Mouse (Mus musculus) intestine, embryonic 14.5 days (tissue): ENCODE measurements around the gene Timp1. TPM values are rescaled to one million over a fixed set of nuclear protein-coding genes. Genes with fewer than 3 reads are reported as not detected.

Source experiments
- ATAC-seq: fragments of 200-750 bp; cut with Nextera tagmentation; replicated peaks from 2 replicates; pipeline ENCODE4 v1.8.0; 2017; ENCODE audit warnings: low read depth, moderate number of reproducible peaks, moderate TSS enrichment, moderate library complexity; ENCODE audit not compliant: low FRiP score, low TSS enrichment
- DNase-seq: peaks from one replicate; pipeline ENCODE4 v3.0.0-alpha.2; 2018; ENCODE audit warnings: low spot score
- H3K27ac ChIP-seq: fragments of 300-500 bp; sonication (generic); 2 replicates; pipeline ENCODE4 v1.5.1; 2014; ENCODE audit warnings: low read depth, mild to moderate bottlenecking, control low read depth
- H3K27me3 ChIP-seq: fragments of 300-500 bp; sonication (generic); replicated peaks from 2 replicates; pipeline ENCODE4 v1.6.1; 2014; ENCODE audit warnings: low read length, control low read depth; ENCODE audit not compliant: control insufficient read depth, insufficient read depth
- H3K36me3 ChIP-seq: fragments of 300-500 bp; sonication (generic); 2 replicates; pipeline ENCODE4 v1.6.1; 2014; ENCODE audit warnings: low read length, control low read depth; ENCODE audit not compliant: control insufficient read depth, insufficient read depth
- H3K4me1 ChIP-seq: fragments of 300-500 bp; sonication (generic); replicated peaks from 2 replicates; pipeline ENCODE4 v1.6.1; 2014; ENCODE audit warnings: low read length, control low read depth, mixed read lengths; ENCODE audit not compliant: control insufficient read depth, insufficient read depth
- H3K4me2 ChIP-seq: fragments of 300-500 bp; sonication (generic); 2 replicates; pipeline ENCODE4 v1.6.1; 2014; ENCODE audit warnings: low read length
- H3K4me3 ChIP-seq: fragments of 300-500 bp; sonication (generic); 2 replicates; pipeline ENCODE4 v1.5.1; 2014; ENCODE audit warnings: low read depth, low read length, control low read depth, mixed read lengths
- H3K9ac ChIP-seq: fragments of 300-500 bp; sonication (generic); 2 replicates; pipeline ENCODE4 v1.6.1; 2014; ENCODE audit warnings: mild to moderate bottlenecking, low read length
- H3K9me3 ChIP-seq: fragments of 300-500 bp; sonication (generic); 2 replicates; pipeline ENCODE4 v1.6.1; 2016; ENCODE audit warnings: low read length, control low read depth; ENCODE audit not compliant: control insufficient read depth
- WGBS: fragments of 180-500 bp; shearing (Covaris S2); extraction: QIAGEN DNeasy Blood & Tissue Kit; methylation state at CpG from one replicate; pipeline ENCODE4 v1.1.7; 2014; 5-methylcytosine and 5-hydroxymethylcytosine counted together
- polyA plus RNA-seq: library from polyadenylated mRNA; unstranded; fragments of >200 nt; fragmentation: Nextera tagmentation; extraction: Ambion mirVana; gene quantifications from 2 replicates; pipeline ENCODE4 v1.2.1, GENCODE M21; 2014

Gene Timp1
- polyA plus RNA-seq, 1 experiment from 2014 or later, result 34.9 TPM

DNA sequence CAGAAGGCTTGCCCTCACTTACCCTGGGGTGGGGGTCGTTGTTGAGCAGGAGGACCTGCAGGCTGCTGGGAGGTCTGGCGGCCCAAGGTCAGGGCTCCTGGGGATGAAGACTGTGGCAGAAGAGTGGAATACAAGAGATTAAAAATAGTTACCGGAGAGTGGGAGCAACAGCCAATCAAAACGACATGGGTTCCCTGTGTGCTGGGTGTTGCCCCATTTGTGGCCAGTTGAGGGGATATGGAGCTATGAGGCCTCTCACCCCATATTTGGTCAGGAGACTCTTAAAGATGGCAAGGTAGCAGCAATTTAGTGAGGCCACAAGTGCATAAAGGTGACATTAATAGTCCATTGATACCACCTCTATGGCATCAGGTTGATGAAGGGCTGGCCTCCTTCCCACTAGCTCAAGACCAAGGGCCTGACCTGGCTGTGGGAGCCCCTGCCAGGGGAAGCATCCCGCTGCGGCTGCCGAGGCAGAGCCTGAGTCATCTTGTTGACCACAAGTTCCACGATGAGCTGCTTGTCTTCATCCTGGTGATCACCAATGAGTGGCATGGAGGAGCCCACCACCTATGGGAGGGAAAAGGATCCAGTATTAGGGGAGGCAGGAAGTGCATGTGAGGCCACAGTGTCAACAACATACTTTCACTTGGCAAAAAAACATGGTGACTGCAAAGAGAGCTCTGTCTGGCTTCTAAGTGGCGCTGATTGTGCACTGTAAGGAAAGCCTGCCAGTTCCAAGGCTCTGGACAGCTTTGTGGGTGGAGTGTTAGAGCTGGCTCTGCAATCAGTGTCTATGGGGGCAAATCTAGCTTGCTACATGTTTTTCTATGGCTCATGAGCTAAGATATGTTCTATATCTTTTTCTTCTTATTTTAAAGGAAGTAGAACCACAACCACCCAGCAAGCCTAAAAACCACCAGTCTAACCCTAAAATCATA lies 6.5 kb upstream of the Timp1 start:
- WGBS, result 80% methylated on average over 9 of the region's 9 CpGs
- no peak overlapping the region for H3K4me2 ChIP-seq
- H3K4me3 ChIP-seq, result no peak overlapping the region
- no peaks in the 10 kb centered on the region for H3K27me3 ChIP-seq
- ATAC-seq, result no peak
- no peak overlapping the region for H3K9ac ChIP-seq
- no peaks in the 10 kb centered on the region for H3K9me3 ChIP-seq
- no peak for DNase-seq
- no peaks in the 10 kb centered on the region for H3K4me1 ChIP-seq
- no peak overlapping the region for H3K27ac ChIP-seq
- 0 out of 2 replicates have a peak, but pooled peaks cover 1% of the 10 kb centered on the region for H3K36me3 ChIP-seq

DNA sequence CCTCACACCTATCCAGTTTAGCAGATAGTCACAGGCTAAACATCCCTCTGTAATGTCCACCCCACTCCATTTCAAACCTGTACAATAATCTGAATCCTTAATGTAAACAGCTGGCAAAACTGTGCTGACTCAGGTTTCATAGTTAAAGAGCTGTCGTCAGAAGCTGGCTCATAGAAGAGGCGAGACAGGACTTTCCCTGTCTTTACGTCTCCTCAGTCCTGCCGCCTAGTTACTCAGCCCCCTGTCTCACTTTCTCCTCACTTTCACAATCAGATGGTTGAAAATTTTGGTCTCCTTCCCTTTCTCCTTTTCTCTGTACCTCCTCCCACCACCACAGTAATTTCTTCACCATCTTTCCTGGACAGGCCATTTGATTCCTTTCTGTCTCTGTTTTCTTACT lies 1.9 kb upstream of the Timp1 start:
- Histone ChIP-seq H3K36me3 (no peaks in the 10 kb centered on the region), H3K27me3 (no peaks in the 10 kb centered on the region), H3K4me2 (no peak overlapping the region), H3K4me1 (no peaks in the 10 kb centered on the region), H3K9ac (no peak overlapping the region), H3K9me3 (no peaks in the 10 kb centered on the region), H3K27ac (no peak overlapping the region), H3K4me3 (no peak overlapping the region)
- WGBS, result 50% methylated on average over 4 of the region's 4 CpGs
- no peak for ATAC-seq
- no peak for DNase-seq

DNA sequence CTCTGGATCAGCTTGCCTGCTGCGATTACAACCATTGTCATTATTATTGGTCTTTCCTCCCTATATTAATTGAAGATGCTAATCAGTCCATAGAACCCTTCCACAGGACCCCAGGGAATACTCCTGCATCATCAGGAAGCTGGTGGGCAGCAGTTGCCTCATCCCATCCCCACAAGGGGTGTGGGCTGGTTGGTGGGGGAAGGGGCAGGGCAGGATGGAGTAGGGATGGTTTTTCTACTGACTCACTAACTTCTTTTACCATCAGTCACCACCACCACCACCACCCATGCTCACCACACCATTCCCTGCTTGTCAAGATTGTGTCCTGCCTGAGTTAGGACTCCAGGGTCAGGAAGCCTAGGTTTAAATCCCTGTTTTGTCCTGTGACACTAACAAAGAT lies 763 bp upstream of the Timp1 start:
- no peak overlapping the region for H3K27ac ChIP-seq
- H3K4me2 ChIP-seq, result no peak overlapping the region
- WGBS, result 79% methylated on average over 1 of the region's 1 CpGs
- ATAC-seq (no peak), DNase-seq (no peak)
- H3K27me3 ChIP-seq, result no peaks in the 10 kb centered on the region
- H3K9me3 ChIP-seq, result no peaks in the 10 kb centered on the region
- no peaks in the 10 kb centered on the region for H3K4me1 ChIP-seq
- no peak overlapping the region for H3K9ac ChIP-seq
- no peak overlapping the region for H3K4me3 ChIP-seq
- no peaks in the 10 kb centered on the region for H3K36me3 ChIP-seq

DNA sequence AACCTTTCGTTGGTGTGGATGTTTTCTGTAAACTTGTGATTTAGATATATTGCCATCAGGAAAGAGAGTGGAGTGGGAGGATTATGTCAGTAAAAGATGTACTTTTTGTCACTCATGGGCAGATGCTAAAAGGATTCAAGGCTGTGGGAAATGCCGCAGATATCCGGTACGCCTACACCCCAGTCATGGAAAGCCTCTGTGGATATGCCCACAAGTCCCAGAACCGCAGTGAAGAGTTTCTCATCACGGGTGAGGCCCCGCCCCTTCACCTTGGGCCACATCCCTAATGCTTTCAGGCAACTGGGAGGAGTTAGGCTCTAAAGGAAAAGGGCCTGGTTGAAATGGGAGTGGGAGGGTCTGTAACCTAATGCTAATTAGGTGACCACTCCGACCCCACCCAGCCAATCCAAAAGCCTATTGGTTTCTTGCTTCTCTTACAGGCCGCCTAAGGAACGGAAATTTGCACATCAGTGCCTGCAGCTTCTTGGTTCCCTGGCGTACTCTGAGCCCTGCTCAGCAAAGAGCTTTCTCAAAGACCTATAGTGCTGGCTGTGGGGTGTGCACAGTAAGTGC lies 3.0 kb downstream of the Timp1 start:
- Histone ChIP-seq H3K4me2 (no peak overlapping the region), H3K9ac (no peak overlapping the region), H3K36me3 (no peaks in the 10 kb centered on the region), H3K27ac (no peak overlapping the region), H3K27me3 (no peaks in the 10 kb centered on the region), H3K4me3 (no peak overlapping the region), H3K9me3 (no peaks in the 10 kb centered on the region), H3K4me1 (no peaks in the 10 kb centered on the region)
- no peak for DNase-seq
- WGBS, result 32% methylated on average over 11 of the region's 11 CpGs
- ATAC-seq, result no peak

DNA sequence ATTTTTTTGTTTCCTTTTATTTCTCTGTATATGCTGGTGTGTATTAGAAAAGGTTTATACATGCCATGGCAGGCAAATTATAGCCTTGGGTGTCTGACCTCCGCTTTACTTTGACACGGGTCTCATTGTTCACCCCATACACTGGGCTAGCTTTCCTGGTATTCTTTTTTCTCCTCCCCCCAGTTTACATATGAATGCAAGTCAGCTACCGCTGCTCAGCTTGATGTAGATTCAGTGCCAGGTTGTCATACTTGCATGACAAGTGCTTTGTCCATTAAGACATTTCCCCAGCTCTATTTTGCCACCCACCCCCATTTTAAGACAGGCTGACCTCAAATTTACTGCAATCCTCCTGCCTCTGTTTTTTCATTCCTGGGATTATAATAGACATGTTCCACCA lies 5.3 kb downstream of the Timp1 start:
- WGBS, result 65% methylated on average over 3 of the region's 3 CpGs
- ATAC-seq (no peak), DNase-seq (no peak)
- H3K4me2 ChIP-seq, result no peak overlapping the region
- H3K9me3 ChIP-seq, result no peaks in the 10 kb centered on the region
- no peaks in the 10 kb centered on the region for H3K4me1 ChIP-seq
- no peak overlapping the region for H3K4me3 ChIP-seq
- H3K9ac ChIP-seq, result no peak overlapping the region
- no peaks in the 10 kb centered on the region for H3K36me3 ChIP-seq
- no peak overlapping the region for H3K27ac ChIP-seq
- H3K27me3 ChIP-seq, result no peaks in the 10 kb centered on the region

DNA sequence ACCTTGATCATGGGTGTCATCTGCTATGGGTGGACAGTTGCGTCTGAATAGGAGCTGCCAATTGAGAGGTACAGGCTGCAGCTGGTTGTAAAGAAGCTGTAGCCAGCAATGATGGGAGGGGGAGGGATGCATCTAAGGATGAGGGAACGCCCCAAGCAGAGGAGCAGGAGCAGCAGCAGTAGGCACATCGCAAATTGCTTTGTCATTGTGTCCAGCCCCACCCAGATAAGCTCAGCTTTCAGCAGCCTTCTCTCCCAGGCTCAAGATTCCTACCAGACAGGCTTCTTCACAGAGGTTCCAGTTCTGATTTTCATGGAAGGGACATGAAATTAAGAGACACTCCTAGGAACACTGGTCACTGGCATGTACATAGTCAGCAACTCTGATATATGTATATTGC lies 40.1 kb downstream of the Timp1 start:
- Histone ChIP-seq H3K4me3 (no peak overlapping the region), H3K4me1 (no peaks in the 10 kb centered on the region), H3K36me3 (no peaks in the 10 kb centered on the region), H3K4me2 (no peak overlapping the region), H3K9ac (no peak overlapping the region), H3K9me3 (no peaks in the 10 kb centered on the region), H3K27ac (no peak overlapping the region), H3K27me3 (no peaks in the 10 kb centered on the region)
- DNase-seq (no peak), ATAC-seq (no peak)
- WGBS, result 35% methylated on average over 3 of the region's 3 CpGs

DNA sequence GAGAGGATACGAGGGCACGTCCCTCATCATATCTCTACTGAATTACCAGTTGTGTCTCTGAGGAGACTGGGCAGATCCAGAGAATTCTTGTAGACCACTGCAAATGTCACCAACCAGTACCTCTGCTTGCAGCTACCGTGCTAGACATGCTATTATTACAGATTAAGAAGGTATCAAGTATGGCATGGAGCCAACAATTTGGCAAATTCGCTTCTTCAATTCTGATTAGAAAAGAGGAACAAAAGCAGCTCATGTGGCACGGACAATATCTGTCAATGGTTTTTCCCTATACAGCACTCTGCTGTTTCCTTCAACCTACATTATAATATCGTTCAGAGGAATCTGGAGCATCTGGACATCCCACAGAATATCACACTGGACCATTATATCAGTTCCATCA lies 43.8 kb downstream of the Timp1 start:
- Histone ChIP-seq H3K9ac (no peak overlapping the region), H3K27ac (no peak overlapping the region), H3K4me2 (no peak overlapping the region), H3K9me3 (no peaks in the 10 kb centered on the region), H3K27me3 (no peaks in the 10 kb centered on the region), H3K4me1 (no peaks in the 10 kb centered on the region), H3K36me3 (no peaks in the 10 kb centered on the region), H3K4me3 (no peak overlapping the region)
- 81% methylated on average over 6 of the region's 6 CpGs for WGBS
- DNase-seq, result no peak
- ATAC-seq, result no peak

- no peaks in the 10 kb centered on the region for H3K4me1 ChIP-seq
- DNase-seq (no peak), ATAC-seq (no peak)
- no peaks in the 10 kb centered on the region for H3K36me3 ChIP-seq
- no peak overlapping the region for H3K4me3 ChIP-seq
- H3K9ac ChIP-seq, result no peak overlapping the region
- H3K27me3 ChIP-seq, result no peaks in the 10 kb centered on the region
- no peak overlapping the region for H3K27ac ChIP-seq
- no peaks in the 10 kb centered on the region for H3K9me3 ChIP-seq
- no peak overlapping the region for H3K4me2 ChIP-seq
Measured at GRCm38 (mm10) chrX:20915075-20915474, 45.1 kb downstream of the Timp1 start.
